Mouse (Mus musculus) cerebellum, adult 2 months (tissue): ENCODE measurements around the gene Upp2.

Experiments
- CTCF ChIP-seq: fragments of 200-500 bp; IDR thresholded peaks from 2 replicates; pipeline ENCODE4 v1.5.1; 2011; ENCODE audit warnings: low read depth, mild to moderate bottlenecking, control low read depth, low read length, moderate library complexity, borderline replicate concordance; ENCODE audit not compliant: insufficient read depth
- POLR2A ChIP-seq: fragments of 200-500 bp; IDR thresholded peaks from 2 replicates; pipeline ENCODE4 v1.6.1; 2011; ENCODE audit warnings: low read length, control low read depth, borderline replicate concordance; ENCODE audit not compliant: insufficient read depth

GRCm38 (mm10) chr2:58603379-58603778 lies 36.3 kb downstream of the Upp2 start:
- no peak for TF ChIP-seq POLR2A
- TF ChIP-seq CTCF = no peak
